Mouse (Mus musculus): ENCODE data around the gene Immp1l. TPM values are rescaled to one million over a fixed set of nuclear protein-coding genes. Genes with fewer than 3 reads are reported as not detected.
A peak's percentile ranks its signal among the peaks of the same experiment; 100 is the strongest.

Immp1l gene
- polyA plus RNA-seq, 1 experiment from 2014 or later, result 135 TPM

- Histone ChIP-seq H3K4me3 (no peak overlapping the region), H3K4me1 (replicated peaks) (peaks cover 8% of the 10 kb centered on the region), H3K9ac (no peak overlapping the region), H3K27ac (no peak overlapping the region), H3K36me3 (no peaks in the 10 kb centered on the region), H3K4me2 (no peak overlapping the region), H3K9me3 (replicated peaks) (no peaks in the 10 kb centered on the region), H3K27me3 (no peaks in the 10 kb centered on the region)
- ATAC-seq (replicated peaks; ENCODE audit: insufficient number of reproducible peaks, insufficient read depth, low FRiP score, low read depth), result no peak
- 96% methylated on average over 1 of the region's 1 CpGs for WGBS
Observed at GRCm38 (mm10) chr2:105951350-105951940, 47.0 kb downstream of the Immp1l start.

- 43% methylated on average over 4 of the region's 4 CpGs for WGBS
- H3K4me3 ChIP-seq, result no peak overlapping the region
- ATAC-seq (replicated peaks; ENCODE audit: insufficient number of reproducible peaks, insufficient read depth, low FRiP score, low read depth), result no peak
- no peak overlapping the region for H3K27ac ChIP-seq
- H3K36me3 ChIP-seq, result no peaks in the 10 kb centered on the region
- no peak overlapping the region for H3K9ac ChIP-seq
- no peaks in the 10 kb centered on the region for H3K27me3 ChIP-seq
- H3K9me3 ChIP-seq (replicated peaks), result no peaks in the 10 kb centered on the region
- H3K4me1 ChIP-seq (replicated peaks), result peaks cover 8% of the 10 kb centered on the region
- no peak overlapping the region for H3K4me2 ChIP-seq
Observed at GRCm38 (mm10) chr2:105953862-105954261, 49.4 kb downstream of the Immp1l start.

- Histone ChIP-seq H3K9ac (no peak overlapping the region), H3K4me3 (no peak overlapping the region), H3K27me3 (no peaks in the 10 kb centered on the region), H3K4me2 (no peak overlapping the region), H3K9me3 (replicated peaks) (no peaks in the 10 kb centered on the region), H3K4me1 (replicated peaks) (no peaks in the 10 kb centered on the region), H3K36me3 (peaks cover 8% of the 10 kb centered on the region), H3K27ac (no peak overlapping the region)
- 86% methylated on average over 1 of the region's 1 CpGs for WGBS
- ATAC-seq (replicated peaks; ENCODE audit: insufficient number of reproducible peaks, insufficient read depth, low FRiP score, low read depth), result no peak
Observed at GRCm38 (mm10) chr2:105963447-105963846, 59.0 kb downstream of the Immp1l start.

GRCm38 (mm10) chr2:105973941-105974340 is 69.5 kb downstream of the Immp1l start:
- 47% methylated on average over 2 of the region's 2 CpGs for WGBS
- H3K4me2 ChIP-seq, result no peak overlapping the region
- no peaks in the 10 kb centered on the region for H3K27me3 ChIP-seq
- H3K4me1 ChIP-seq (replicated peaks), result no peaks in the 10 kb centered on the region; the same call in 1 of the 2 replicates
- no peaks in the 10 kb centered on the region for H3K9me3 ChIP-seq (replicated peaks)
- no peak overlapping the region for H3K27ac ChIP-seq
- H3K4me3 ChIP-seq, result no peak overlapping the region
- peaks cover 10% of the 10 kb centered on the region; the same call in 1 of the 2 replicates for H3K36me3 ChIP-seq
- no peak overlapping the region for H3K9ac ChIP-seq
- ATAC-seq (replicated peaks; ENCODE audit: insufficient number of reproducible peaks, insufficient read depth, low FRiP score, low read depth), result no peak

- Histone ChIP-seq H3K36me3 (no peaks in the 10 kb centered on the region), H3K27me3 (no peaks in the 10 kb centered on the region), H3K27ac (no peak overlapping the region), H3K4me2 (no peak overlapping the region), H3K4me1 (replicated peaks) (no peaks in the 10 kb centered on the region; the same call in 1 of the 2 replicates), H3K9me3 (replicated peaks) (no peaks in the 10 kb centered on the region), H3K9ac (no peak overlapping the region), H3K4me3 (no peak overlapping the region)
- ATAC-seq (replicated peaks; ENCODE audit: insufficient number of reproducible peaks, insufficient read depth, low FRiP score, low read depth), result no peak
- 85% methylated on average over 2 of the region's 2 CpGs for WGBS
Observed at GRCm38 (mm10) chr2:105978065-105978464, 73.6 kb downstream of the Immp1l start.

- no peak overlapping the region for H3K9ac ChIP-seq
- H3K9me3 ChIP-seq (replicated peaks), result no peaks in the 10 kb centered on the region
- no peak overlapping the region for H3K4me3 ChIP-seq
- no peak for ATAC-seq (replicated peaks; ENCODE audit: insufficient number of reproducible peaks, insufficient read depth, low FRiP score, low read depth)
- no peaks in the 10 kb centered on the region for H3K27me3 ChIP-seq
- no peaks in the 10 kb centered on the region for H3K36me3 ChIP-seq
- no peak overlapping the region for H3K4me2 ChIP-seq
- no peaks in the 10 kb centered on the region for H3K4me1 ChIP-seq (replicated peaks)
- 77% methylated on average over 7 of the region's 7 CpGs for WGBS
- H3K27ac ChIP-seq, result no peak overlapping the region
Observed at GRCm38 (mm10) chr2:105985206-105985605, 80.8 kb downstream of the Immp1l start.

- Histone ChIP-seq H3K4me1 (replicated peaks) (no peaks in the 10 kb centered on the region), H3K9me3 (replicated peaks) (no peaks in the 10 kb centered on the region), H3K27ac (no peak overlapping the region), H3K27me3 (no peaks in the 10 kb centered on the region), H3K36me3 (no peaks in the 10 kb centered on the region), H3K4me2 (no peak overlapping the region), H3K9ac (no peak overlapping the region), H3K4me3 (no peak overlapping the region)
- no peak for ATAC-seq (replicated peaks; ENCODE audit: insufficient number of reproducible peaks, insufficient read depth, low FRiP score, low read depth)
- WGBS, result 52% methylated on average over 1 of the region's 1 CpGs
Observed at GRCm38 (mm10) chr2:105987131-105987530, 82.7 kb downstream of the Immp1l start.

GRCm38 (mm10) chr2:105987999-105988398 is 83.6 kb downstream of the Immp1l start:
- Histone ChIP-seq H3K9ac (no peak overlapping the region), H3K27me3 (no peaks in the 10 kb centered on the region), H3K36me3 (no peaks in the 10 kb centered on the region), H3K4me1 (replicated peaks) (no peaks in the 10 kb centered on the region), H3K27ac (no peak overlapping the region), H3K4me3 (no peak overlapping the region), H3K9me3 (replicated peaks) (no peaks in the 10 kb centered on the region), H3K4me2 (no peak overlapping the region)
- no peak for ATAC-seq (replicated peaks; ENCODE audit: insufficient number of reproducible peaks, insufficient read depth, low FRiP score, low read depth)
- 32% methylated on average over 2 of the region's 2 CpGs for WGBS

GRCm38 (mm10) chr2:106002835-106003739 is 98.6 kb downstream of the Immp1l start, which contains the start of gene Dnajc24:
Dnajc24 (minus strand) TSS chr2:106003549.
- H3K36me3 ChIP-seq, result no peaks in the 10 kb centered on the region
- no peaks in the 10 kb centered on the region for H3K27me3 ChIP-seq
- H3K9ac ChIP-seq, result peak within 1 kb of the TSS; percentile 90
- WGBS, result 2% methylated on average over 44 of the region's 44 CpGs
- H3K4me1 ChIP-seq (replicated peaks), result peaks cover 4% of the 10 kb centered on the region; the same call in 1 of the 2 replicates
- H3K9me3 ChIP-seq (replicated peaks), result no peaks in the 10 kb centered on the region
- peak within 1 kb of the TSS; percentile 73 for H3K4me2 ChIP-seq
- ATAC-seq (replicated peaks; ENCODE audit: insufficient number of reproducible peaks, insufficient read depth, low FRiP score, low read depth), result peak; percentile 92
- peak within 1 kb of the TSS; percentile 86 for H3K4me3 ChIP-seq
- H3K27ac ChIP-seq, result peak within 1 kb of the TSS; percentile 80

- Histone ChIP-seq H3K27ac (no peak overlapping the region), H3K4me1 (replicated peaks) (no peaks in the 10 kb centered on the region), H3K4me2 (no peak overlapping the region), H3K4me3 (no peak overlapping the region), H3K36me3 (no peaks in the 10 kb centered on the region), H3K9ac (no peak overlapping the region), H3K27me3 (0 out of 2 replicates have a peak, but pooled peaks cover 2% of the 10 kb centered on the region), H3K9me3 (replicated peaks) (no peaks in the 10 kb centered on the region)
- ATAC-seq (replicated peaks; ENCODE audit: insufficient number of reproducible peaks, insufficient read depth, low FRiP score, low read depth), result no peak
- whole genome bisulfite sequencing, result 67% methylated on average over 2 of the region's 2 CpGs
Observed at GRCm38 (mm10) chr2:106008415-106008814, 104.0 kb downstream of the Immp1l start.

Measured in heart, embryonic 15.5 days (tissue).